Mouse (Mus musculus) neural tube, embryonic 11.5 days (tissue): ENCODE results near the gene Garnl3. TPM values are rescaled to one million over a fixed set of nuclear protein-coding genes. Genes with fewer than 3 reads are reported as not detected.

Experiments
- ATAC-seq: fragments of 200-750 bp; cut with Nextera tagmentation; 2 replicates; pipeline ENCODE4 v1.8.0; 2017; ENCODE audit warnings: moderate number of reproducible peaks, mild to moderate bottlenecking, moderate TSS enrichment, moderate library complexity; ENCODE audit not compliant: insufficient read depth, low FRiP score, low TSS enrichment
- DNase-seq: peaks from one replicate; pipeline ENCODE4 v3.0.0-alpha.2; 2015; ENCODE audit warnings: low spot score
- H3K27ac ChIP-seq: fragments of 300-500 bp; sonication (generic); 2 replicates; pipeline ENCODE4 v1.5.1; 2014; ENCODE audit warnings: low read depth, mild to moderate bottlenecking, low read length
- H3K27me3 ChIP-seq: fragments of 300-500 bp; sonication (generic); 2 replicates; pipeline ENCODE4 v1.6.1; 2014; ENCODE audit warnings: mild to moderate bottlenecking, low read length, mixed read lengths; ENCODE audit not compliant: control insufficient read depth, insufficient read depth
- H3K36me3 ChIP-seq: fragments of 300-500 bp; sonication (generic); 2 replicates; pipeline ENCODE4 v1.6.1; 2014; ENCODE audit warnings: mild to moderate bottlenecking, low read length, moderate library complexity, mixed read lengths; ENCODE audit not compliant: control insufficient read depth, insufficient read depth
- H3K4me1 ChIP-seq: fragments of 300-500 bp; sonication (generic); 2 replicates; pipeline ENCODE4 v1.6.1; 2014; ENCODE audit warnings: low read length, mixed read lengths; ENCODE audit not compliant: control insufficient read depth, insufficient read depth
- H3K4me2 ChIP-seq: fragments of 300-500 bp; sonication (generic); 2 replicates; pipeline ENCODE4 v1.6.1; 2014; ENCODE audit warnings: low read depth, mild to moderate bottlenecking, moderate library complexity
- H3K4me3 ChIP-seq: fragments of 300-500 bp; sonication (generic); 2 replicates; pipeline ENCODE4 v1.5.1; 2014; ENCODE audit warnings: low read depth, low read length
- H3K9ac ChIP-seq: fragments of 300-500 bp; sonication (generic); 2 replicates; pipeline ENCODE4 v1.6.1; 2014; ENCODE audit warnings: mild to moderate bottlenecking, low read length
- H3K9me3 ChIP-seq: fragments of 300-500 bp; sonication (generic); 2 replicates; pipeline ENCODE4 v1.6.1; 2016; ENCODE audit warnings: low read length; ENCODE audit not compliant: control insufficient read depth
- WGBS: fragments of 180-500 bp; shearing (Covaris S2); extraction: QIAGEN DNeasy Blood & Tissue Kit; methylation state at CpG from one replicate; pipeline ENCODE4 v1.1.7; 2014; 5-methylcytosine and 5-hydroxymethylcytosine counted together
- polyA plus RNA-seq: library from polyadenylated mRNA; unstranded; fragments of >200 nt; fragmentation: Nextera tagmentation; extraction: Ambion mirVana; gene quantifications from 2 replicates; pipeline ENCODE4 v1.2.1, GENCODE M21; 2014

Garnl3 gene
- polyA plus RNA-seq, 1 experiment from 2014 or later = 13.3 TPM

GRCm38 (mm10) chr2:33160326-33160973 lies 29.0 kb upstream of the Garnl3 start:
- DNase-seq = no peak
- no peaks in the 10 kb centered on the region for H3K9me3 ChIP-seq
- WGBS = 79% methylated on average over 12 of the region's 12 CpGs
- H3K4me3 ChIP-seq = no peak overlapping the region
- no peak for ATAC-seq
- H3K27me3 ChIP-seq = no peaks in the 10 kb centered on the region
- H3K36me3 ChIP-seq = no peaks in the 10 kb centered on the region
- no peak overlapping the region for H3K9ac ChIP-seq
- H3K4me2 ChIP-seq = no peak overlapping the region
- H3K27ac ChIP-seq = no peak overlapping the region
- H3K4me1 ChIP-seq = 0 out of 2 replicates have a peak, but pooled peaks cover 1% of the 10 kb centered on the region

- H3K4me1 ChIP-seq = no peaks in the 10 kb centered on the region
- no peak overlapping the region for H3K27ac ChIP-seq
- H3K4me3 ChIP-seq = no peak overlapping the region
- H3K9ac ChIP-seq = no peak overlapping the region
- H3K9me3 ChIP-seq = no peaks in the 10 kb centered on the region
- DNase-seq (no peak), ATAC-seq (no peak)
- WGBS = 87% methylated on average over 7 of the region's 7 CpGs
- H3K4me2 ChIP-seq = no peak overlapping the region
- no peaks in the 10 kb centered on the region for H3K36me3 ChIP-seq
- no peaks in the 10 kb centered on the region for H3K27me3 ChIP-seq
Observed at GRCm38 (mm10) chr2:33159593-33159992, 28.1 kb upstream of the Garnl3 start.

- H3K36me3 ChIP-seq = no peaks in the 10 kb centered on the region
- 90% methylated on average over 6 of the region's 6 CpGs for WGBS
- H3K4me1 ChIP-seq = no peaks in the 10 kb centered on the region
- no peaks in the 10 kb centered on the region for H3K27me3 ChIP-seq
- no peak overlapping the region for H3K27ac ChIP-seq
- no peak overlapping the region for H3K9ac ChIP-seq
- H3K4me3 ChIP-seq = no peak overlapping the region
- H3K4me2 ChIP-seq = no peak overlapping the region
- ATAC-seq (no peak), DNase-seq (no peak)
- H3K9me3 ChIP-seq = no peaks in the 10 kb centered on the region
Observed at GRCm38 (mm10) chr2:33158895-33159294, 27.4 kb upstream of the Garnl3 start.

- DNase-seq (no peak), ATAC-seq (no peak)
- Histone ChIP-seq H3K27me3 (no peaks in the 10 kb centered on the region), H3K9me3 (no peaks in the 10 kb centered on the region), H3K4me1 (no peaks in the 10 kb centered on the region), H3K36me3 (no peaks in the 10 kb centered on the region), H3K4me2 (no peak overlapping the region), H3K27ac (no peak overlapping the region), H3K9ac (no peak overlapping the region), H3K4me3 (no peak overlapping the region)
- WGBS = 83% methylated on average over 5 of the region's 5 CpGs
Observed at GRCm38 (mm10) chr2:33156283-33156781, 24.9 kb upstream of the Garnl3 start.

GRCm38 (mm10) chr2:33154751-33155372 lies 23.4 kb upstream of the Garnl3 start:
- no peaks in the 10 kb centered on the region for H3K4me1 ChIP-seq
- no peaks in the 10 kb centered on the region for H3K9me3 ChIP-seq
- no peak overlapping the region for H3K27ac ChIP-seq
- H3K9ac ChIP-seq = no peak overlapping the region
- H3K4me2 ChIP-seq = no peak overlapping the region
- no peak overlapping the region for H3K4me3 ChIP-seq
- 27% methylated on average over 5 of the region's 5 CpGs for WGBS
- H3K27me3 ChIP-seq = no peaks in the 10 kb centered on the region
- H3K36me3 ChIP-seq = no peaks in the 10 kb centered on the region
- DNase-seq (peak; percentile 74), ATAC-seq (no peak)

- Histone ChIP-seq H3K9ac (no peak overlapping the region), H3K4me3 (no peak overlapping the region), H3K27me3 (no peaks in the 10 kb centered on the region), H3K4me1 (no peaks in the 10 kb centered on the region), H3K9me3 (no peaks in the 10 kb centered on the region), H3K27ac (no peak overlapping the region), H3K4me2 (no peak overlapping the region), H3K36me3 (no peaks in the 10 kb centered on the region)
- 85% methylated on average over 4 of the region's 4 CpGs for WGBS
- DNase-seq = no peak
- no peak for ATAC-seq
Observed at GRCm38 (mm10) chr2:33146994-33147393, 15.5 kb upstream of the Garnl3 start.

- no peak overlapping the region for H3K4me3 ChIP-seq
- H3K9me3 ChIP-seq = no peaks in the 10 kb centered on the region
- no peaks in the 10 kb centered on the region for H3K4me1 ChIP-seq
- DNase-seq = no peak
- no peak overlapping the region for H3K4me2 ChIP-seq
- no peaks in the 10 kb centered on the region for H3K36me3 ChIP-seq
- H3K27ac ChIP-seq = no peak overlapping the region
- no peaks in the 10 kb centered on the region for H3K27me3 ChIP-seq
- no peak overlapping the region for H3K9ac ChIP-seq
- no peak for ATAC-seq
- 85% methylated on average over 2 of the region's 2 CpGs for WGBS
Observed at GRCm38 (mm10) chr2:33143292-33143691, 11.8 kb upstream of the Garnl3 start.

GRCm38 (mm10) chr2:33138491-33138890 lies 7.0 kb upstream of the Garnl3 start:
- no peak overlapping the region for H3K9ac ChIP-seq
- H3K27ac ChIP-seq = no peak overlapping the region
- no peak for ATAC-seq
- no peak overlapping the region for H3K4me3 ChIP-seq
- no peaks in the 10 kb centered on the region for H3K27me3 ChIP-seq
- H3K4me2 ChIP-seq = no peak overlapping the region
- H3K9me3 ChIP-seq = no peaks in the 10 kb centered on the region
- no peaks in the 10 kb centered on the region for H3K36me3 ChIP-seq
- no peaks in the 10 kb centered on the region for H3K4me1 ChIP-seq
- WGBS = 87% methylated on average over 2 of the region's 2 CpGs
- DNase-seq = no peak

- H3K36me3 ChIP-seq = no peaks in the 10 kb centered on the region
- H3K4me3 ChIP-seq = no peak overlapping the region
- no peaks in the 10 kb centered on the region for H3K9me3 ChIP-seq
- H3K4me1 ChIP-seq = no peaks in the 10 kb centered on the region
- H3K4me2 ChIP-seq = no peak overlapping the region
- no peaks in the 10 kb centered on the region; the same call in 1 of the 2 replicates for H3K27me3 ChIP-seq
- no peak overlapping the region for H3K9ac ChIP-seq
- 88% methylated on average over 4 of the region's 4 CpGs for WGBS
- no peak for DNase-seq
- no peak overlapping the region for H3K27ac ChIP-seq
- ATAC-seq = no peak
Observed at GRCm38 (mm10) chr2:33137731-33138130, 6.3 kb upstream of the Garnl3 start.
